Mouse (Mus musculus): Measurements from ENCODE around the gene Adgrb2. TPM values are rescaled to one million over a fixed set of nuclear protein-coding genes. Genes with fewer than 3 reads are reported as not detected.

Adgrb2 gene
- total RNA-seq, 2 experiments from 2014 or later, result 235 to 263 TPM

GRCm38 (mm10) chr4:130023511-130024231, 39.0 kb downstream of the Adgrb2 start:
- DNase-seq, result no peak
- intact Hi-C loops (cut with DNase I), result no loop called here

- no peak for DNase-seq
- intact Hi-C loops (cut with DNase I), result no loop called here
These were observed 40.9 kb downstream of the Adgrb2 start for GRCm38 (mm10) chr4:130025544-130025943.

- intact Hi-C loops (cut with DNase I), result no loop called here
- no peak for DNase-seq
These were observed 46.5 kb downstream of the Adgrb2 start for GRCm38 (mm10) chr4:130031146-130031545.

- DNase-seq, result no peak
- intact Hi-C loops (cut with DNase I), result no loop called here
These were observed 48.8 kb downstream of the Adgrb2 start for GRCm38 (mm10) chr4:130033496-130033895.

GRCm38 (mm10) chr4:130036112-130036511, 51.4 kb downstream of the Adgrb2 start:
- DNase-seq, result peak; percentile 61
- intact Hi-C loops (cut with DNase I), result loop anchor here (5.0 kb wide), 1 partner anchor 41 kb away; no protein-coding TSS in a partner anchor

GRCm38 (mm10) chr4:130036573-130037401, 52.1 kb downstream of the Adgrb2 start:
- intact Hi-C loops (cut with DNase I), result loop anchor here (5.0 kb wide), 1 partner anchor 41 kb away; no protein-coding TSS in a partner anchor
- peak; percentile 33 for DNase-seq

- no peak for DNase-seq
- intact Hi-C loops (cut with DNase I), result loop anchor here (5.0 kb wide), 1 partner anchor 38 kb away; no protein-coding TSS in a partner anchor
These were observed 54.7 kb downstream of the Adgrb2 start for GRCm38 (mm10) chr4:130039351-130039750.

- DNase-seq, result no peak
- intact Hi-C loops (cut with DNase I), result no loop called here
These were observed 56.4 kb downstream of the Adgrb2 start for GRCm38 (mm10) chr4:130041076-130041475.

GRCm38 (mm10) chr4:130044211-130044610, 59.5 kb downstream of the Adgrb2 start:
- intact Hi-C loops (cut with DNase I), result no loop called here
- DNase-seq, result peak; percentile 92

GRCm38 (mm10) chr4:130045609-130046008, 60.9 kb downstream of the Adgrb2 start:
- intact Hi-C loops (cut with DNase I), result no loop called here

GRCm38 (mm10) chr4:130047331-130048202, 62.9 kb downstream of the Adgrb2 start, which contains the start of gene Col16a1:
Col16a1 (plus strand) TSS chr4:130047840.
- peak; percentile 95 for DNase-seq
- intact Hi-C loops (cut with DNase I), result no loop called here

More at GRCm38 (mm10) chr4:130045609-130046008, 60.9 kb downstream of the Adgrb2 start:
- no peak for DNase-seq

GRCm38 (mm10) chr4:130048203-130048479, 63.5 kb downstream of the Adgrb2 start:
- intact Hi-C loops (cut with DNase I), result no loop called here
- peak; percentile 41 for DNase-seq

GRCm38 (mm10) chr4:130050056-130050824, 65.6 kb downstream of the Adgrb2 start:
- peak; percentile 37 for DNase-seq
- intact Hi-C loops (cut with DNase I), result no loop called here

GRCm38 (mm10) chr4:130052283-130052682, 67.6 kb downstream of the Adgrb2 start:
- no peak for DNase-seq
- intact Hi-C loops (cut with DNase I), result no loop called here

GRCm38 (mm10) chr4:130053111-130053510, 68.4 kb downstream of the Adgrb2 start:
- peak; percentile 73 for DNase-seq
- intact Hi-C loops (cut with DNase I), result no loop called here

- intact Hi-C loops (cut with DNase I), result no loop called here
- DNase-seq, result peak; percentile 52
These were observed 70.1 kb downstream of the Adgrb2 start for GRCm38 (mm10) chr4:130054727-130055126.

- intact Hi-C loops (cut with DNase I), result no loop called here
- DNase-seq, result no peak
These were observed 70.7 kb downstream of the Adgrb2 start for GRCm38 (mm10) chr4:130055160-130056010.

GRCm38 (mm10) chr4:130056011-130056322, 71.3 kb downstream of the Adgrb2 start:
- DNase-seq, result no peak
- intact Hi-C loops (cut with DNase I), result no loop called here

- DNase-seq, result no peak
- intact Hi-C loops (cut with DNase I), result no loop called here
These were observed 71.8 kb downstream of the Adgrb2 start for GRCm38 (mm10) chr4:130056471-130056870.

Data from left cerebral cortex, postnatal 4 days (tissue).